Mouse (Mus musculus) megakaryocyte, embryonic 14.5 days (primary cell): ENCODE data around the gene Stub1. TPM values are rescaled to one million over a fixed set of nuclear protein-coding genes. Genes with fewer than 3 reads are reported as not detected.

ENCODE experiments used
- H3K27me3 ChIP-seq: replicated peaks from 2 replicates; pipeline ENCODE3; 2012; ENCODE audit warnings: inconsistent platforms
- H3K36me3 ChIP-seq: replicated peaks from 2 replicates; pipeline ENCODE3; 2012; ENCODE audit warnings: low read length, inconsistent platforms, mixed read lengths
- H3K4me1 ChIP-seq: 2 replicates; pipeline ENCODE4 v1.6.1; 2012; ENCODE audit warnings: inconsistent platforms
- H3K4me3 ChIP-seq: replicated peaks from 2 replicates; pipeline ENCODE3; 2012; ENCODE audit warnings: moderate library complexity, mild to moderate bottlenecking, inconsistent platforms
- H3K9me3 ChIP-seq: 2 replicates; pipeline ENCODE4 v1.6.1; 2012; ENCODE audit warnings: inconsistent platforms
- FLI1 ChIP-seq: IDR thresholded peaks from 2 replicates; pipeline ENCODE4 v1.6.1; 2012; ENCODE audit warnings: low read length, inconsistent platforms, mixed read lengths
- GATA1 ChIP-seq: IDR thresholded peaks from 3 replicates; pipeline ENCODE4 v1.6.1; 2012; ENCODE audit warnings: mixed read lengths, low read length, inconsistent platforms, borderline replicate concordance
- polyA plus RNA-seq: library from polyadenylated mRNA; stranded (reverse); fragments of >175 nt; gene quantifications from 2 replicates; pipeline ENCODE4 v1.2.3, GENCODE M21; 2012; ENCODE audit warnings: low replicate concordance; ENCODE audit not compliant: insufficient read depth

The Stub1 gene
- polyA plus RNA-seq: 34.5 and 115 TPM in 2 replicates

- Histone ChIP-seq H3K27me3 (no peaks in the 10 kb centered on the region), H3K4me1 (peaks cover 88% of the 10 kb centered on the region), H3K4me3 (peak within 1 kb of the TSS; percentile 97), H3K36me3 (peaks cover 72% of the 10 kb centered on the region), H3K9me3 (no peaks in the 10 kb centered on the region)
- TF ChIP-seq FLI1 (no peak), GATA1 (no peak)
Observed at GRCm38 (mm10) chr17:25833291-25833663, at the start of gene Stub1. Gene Stub1 (minus strand): TSS chr17:25833404.

GRCm38 (mm10) chr17:25882306-25882705 is 49.1 kb upstream of the Stub1 start:
- Histone ChIP-seq H3K9me3 (no peaks in the 10 kb centered on the region), H3K4me3 (peak overlapping the region; percentile 36), H3K4me1 (peaks cover 41% of the 10 kb centered on the region), H3K27me3 (no peaks in the 10 kb centered on the region), H3K36me3 (peaks cover 94% of the 10 kb centered on the region)
- no peak for TF ChIP-seq FLI1
- TF ChIP-seq GATA1: no peak

- H3K27me3 ChIP-seq: no peaks in the 10 kb centered on the region
- no peaks in the 10 kb centered on the region for H3K9me3 ChIP-seq
- peaks cover 40% of the 10 kb centered on the region for H3K4me1 ChIP-seq
- TF ChIP-seq GATA1 (no peak), FLI1 (no peak)
- H3K36me3 ChIP-seq: peaks cover 93% of the 10 kb centered on the region
- H3K4me3 ChIP-seq: no peak overlapping the region
Observed at GRCm38 (mm10) chr17:25881691-25882090, 48.5 kb upstream of the Stub1 start.

GRCm38 (mm10) chr17:25880913-25881641 is 47.9 kb upstream of the Stub1 start:
- Histone ChIP-seq H3K9me3 (no peaks in the 10 kb centered on the region), H3K4me3 (no peak overlapping the region), H3K27me3 (no peaks in the 10 kb centered on the region), H3K4me1 (peaks cover 40% of the 10 kb centered on the region), H3K36me3 (peaks cover 91% of the 10 kb centered on the region)
- no peak for TF ChIP-seq GATA1
- no peak for TF ChIP-seq FLI1

- H3K9me3 ChIP-seq: no peaks in the 10 kb centered on the region
- H3K36me3 ChIP-seq: peaks cover 84% of the 10 kb centered on the region
- H3K4me1 ChIP-seq: peaks cover 40% of the 10 kb centered on the region
- H3K4me3 ChIP-seq: no peak within 1 kb of the TSS
- TF ChIP-seq GATA1 (no peak), FLI1 (no peak)
- H3K27me3 ChIP-seq: no peaks in the 10 kb centered on the region
Observed at GRCm38 (mm10) chr17:25880196-25880910, 47.1 kb upstream of the Stub1 start, which contains the start of gene Wfikkn1. Gene Wfikkn1 (minus strand): TSS chr17:25880858.

GRCm38 (mm10) chr17:25879750-25880149 is 46.5 kb upstream of the Stub1 start:
- H3K4me3 ChIP-seq: no peak overlapping the region
- no peaks in the 10 kb centered on the region for H3K9me3 ChIP-seq
- peaks cover 78% of the 10 kb centered on the region for H3K36me3 ChIP-seq
- no peaks in the 10 kb centered on the region for H3K27me3 ChIP-seq
- no peak for TF ChIP-seq GATA1
- peaks cover 40% of the 10 kb centered on the region for H3K4me1 ChIP-seq

GRCm38 (mm10) chr17:25879261-25879660 is 46.1 kb upstream of the Stub1 start:
- H3K36me3 ChIP-seq: peaks cover 73% of the 10 kb centered on the region

GRCm38 (mm10) chr17:25878611-25879180 is 45.5 kb upstream of the Stub1 start:
- Histone ChIP-seq H3K9me3 (no peaks in the 10 kb centered on the region), H3K27me3 (no peaks in the 10 kb centered on the region), H3K4me3 (no peak overlapping the region), H3K4me1 (peaks cover 50% of the 10 kb centered on the region), H3K36me3 (peaks cover 67% of the 10 kb centered on the region)
- TF ChIP-seq GATA1 (no peak), FLI1 (no peak)

More at GRCm38 (mm10) chr17:25879261-25879660, 46.1 kb upstream of the Stub1 start:
- no peak for TF ChIP-seq FLI1
- TF ChIP-seq GATA1: no peak
- peaks cover 45% of the 10 kb centered on the region for H3K4me1 ChIP-seq
- no peaks in the 10 kb centered on the region for H3K9me3 ChIP-seq
- H3K4me3 ChIP-seq: no peak overlapping the region
- no peaks in the 10 kb centered on the region for H3K27me3 ChIP-seq

GRCm38 (mm10) chr17:25877741-25878610 is 44.8 kb upstream of the Stub1 start:
- Histone ChIP-seq H3K9me3 (no peaks in the 10 kb centered on the region), H3K4me1 (peaks cover 53% of the 10 kb centered on the region), H3K27me3 (no peaks in the 10 kb centered on the region), H3K4me3 (peak overlapping the region; percentile 9), H3K36me3 (peaks cover 60% of the 10 kb centered on the region)
- TF ChIP-seq GATA1 (no peak), FLI1 (no peak)
